18 mouse cellular contexts compared by ENCODE assay signal in the genomic region with DNA sequence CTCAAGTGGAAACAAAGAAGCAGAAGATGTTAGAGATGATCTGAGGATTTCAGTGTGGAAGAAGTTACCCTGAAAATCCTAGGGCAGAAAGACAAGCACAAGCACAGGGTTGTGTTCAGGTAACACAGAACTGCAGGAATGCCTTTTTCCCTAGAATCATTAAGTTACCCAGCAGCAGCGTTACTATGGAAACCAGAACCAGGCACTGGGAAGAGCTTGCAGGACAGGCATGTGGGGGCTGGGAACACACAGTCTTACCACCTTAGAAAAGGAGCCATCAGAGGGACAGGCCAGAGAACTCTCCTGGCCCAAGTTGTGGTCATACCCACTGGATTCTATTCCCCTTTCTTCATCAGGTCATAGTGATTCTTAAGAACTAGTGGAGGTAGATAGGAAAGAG. TPM values are rescaled to one million over a fixed set of nuclear protein-coding genes. Genes with fewer than 3 reads are reported as not detected.
DNase-seq lines count a peak whose midpoint lies in the region; ATAC-seq and TF ChIP-seq lines count a peak whose summit lies in the region.
"Had no signal": no experiment of that assay in that cellular context is flagged by ENCODE, and none has a peak within 500 bp of the region (broad histone marks: within the 10 kb centered on the region; RNA-seq: fewer than 3 reads in every experiment).

No protein-coding gene starts in this region.

- no peak overlapping the region for H3K9ac ChIP-seq in hindbrain, embryonic 12.5 days
- H3K9ac ChIP-seq in hindbrain, embryonic 11.5 days (ENCODE audit: low read depth, low read length): no peak overlapping the region
- H3K9ac ChIP-seq in hindbrain, postnatal 0 days (replicated peaks; ENCODE audit: low read length): no peak overlapping the region
- H3K9ac ChIP-seq: stomach, embryonic 15.5 days had no signal

- no peak for DNase-seq in hindbrain, embryonic 11.5 days (ENCODE audit: low spot score)
- DNase-seq in R1 (ENCODE audit: low read depth, low spot score): peak; percentile 45
- DNase-seq in embryo, embryonic 10.5 days (ENCODE audit: low spot score): peak; percentile 26
- peak; percentile 19 for DNase-seq in hindbrain, postnatal 0 days (ENCODE audit: low spot score)
- DNase-seq in cerebellum, postnatal 36 days: no peak
- DNase-seq in urinary bladder, postnatal 36 days (ENCODE audit: low spot score in 2 of 2): no peak
- DNase-seq: cerebellum, adult 18-20 months; gastrocnemius, postnatal 36 days; heart, postnatal 10 days; kidney, adult 9 months; kidney, postnatal 36 days; layer of hippocampus, adult 9-11 months; lung, postnatal 10 days; spleen, adult 18-20 months had no signal

- no peaks in the 10 kb centered on the region for H3K9me3 ChIP-seq in hindbrain, embryonic 12.5 days (replicated peaks)
- no peaks in the 10 kb centered on the region for H3K9me3 ChIP-seq in hindbrain, embryonic 11.5 days (ENCODE audit: control insufficient read depth, low read length)
- H3K9me3 ChIP-seq in hindbrain, postnatal 0 days (ENCODE audit: low read length): no peaks in the 10 kb centered on the region
- H3K9me3 ChIP-seq: stomach, embryonic 15.5 days had no signal

- no peaks in the 10 kb centered on the region for H3K36me3 ChIP-seq in hindbrain, embryonic 12.5 days
- H3K36me3 ChIP-seq in hindbrain, embryonic 11.5 days (ENCODE audit: control insufficient read depth, insufficient read depth, low read length): no peaks in the 10 kb centered on the region
- H3K36me3 ChIP-seq in hindbrain, postnatal 0 days (ENCODE audit: insufficient read depth, low read length): no peaks in the 10 kb centered on the region
- H3K36me3 ChIP-seq: stomach, embryonic 15.5 days had no signal

- ATAC-seq in hindbrain, embryonic 12.5 days (ENCODE audit: low FRiP score): no peak
- ATAC-seq in hindbrain, embryonic 11.5 days (ENCODE audit: low FRiP score): no peak
- no peak for ATAC-seq in hindbrain, postnatal 0 days
- ATAC-seq: inflammation-experienced regulatory T-cells, adult 6 months had no signal

- no peak for TF ChIP-seq CTCF in hindbrain, postnatal 0 days (IDR thresholded peaks at IDR 0.05; ENCODE audit: low read depth)

- H3K4me3 ChIP-seq in hindbrain, embryonic 12.5 days: no peak overlapping the region
- H3K4me3 ChIP-seq in hindbrain, embryonic 11.5 days (ENCODE audit: low read depth, low read length): no peak overlapping the region
- H3K4me3 ChIP-seq in hindbrain, postnatal 0 days (ENCODE audit: low read length): no peak overlapping the region
- H3K4me3 ChIP-seq: stomach, embryonic 15.5 days had no signal

- 56% methylated on average over 1 of the region's 1 CpGs for WGBS in hindbrain, embryonic 12.5 days
- 67% methylated on average over 1 of the region's 1 CpGs for WGBS in hindbrain, embryonic 11.5 days
- 77% methylated on average over 1 of the region's 1 CpGs for WGBS in hindbrain, postnatal 0 days

- no peak overlapping the region for H3K4me2 ChIP-seq in hindbrain, embryonic 12.5 days (replicated peaks)
- no peak overlapping the region for H3K4me2 ChIP-seq in hindbrain, embryonic 11.5 days (replicated peaks; ENCODE audit: low read depth, low read length)
- H3K4me2 ChIP-seq in hindbrain, postnatal 0 days (ENCODE audit: low read depth, low read length): no peak overlapping the region
- H3K4me2 ChIP-seq: stomach, embryonic 15.5 days had no signal

- H3K27me3 ChIP-seq in hindbrain, embryonic 12.5 days: no peaks in the 10 kb centered on the region
- no peaks in the 10 kb centered on the region for H3K27me3 ChIP-seq in hindbrain, embryonic 11.5 days (ENCODE audit: control insufficient read depth, insufficient read depth, low read length)
- no peaks in the 10 kb centered on the region for H3K27me3 ChIP-seq in hindbrain, postnatal 0 days (ENCODE audit: insufficient read depth, low read length)
- H3K27me3 ChIP-seq: stomach, embryonic 15.5 days had no signal

- peak overlapping the region; percentile 17; the same call in 1 of the 2 replicates for H3K27ac ChIP-seq in hindbrain, embryonic 12.5 days
- H3K27ac ChIP-seq in hindbrain, embryonic 11.5 days (ENCODE audit: low read depth, low read length): no peak overlapping the region
- no peak overlapping the region for H3K27ac ChIP-seq in hindbrain, postnatal 0 days
- H3K27ac ChIP-seq: stomach, embryonic 15.5 days had no signal

- no peaks in the 10 kb centered on the region for H3K4me1 ChIP-seq in hindbrain, embryonic 12.5 days
- H3K4me1 ChIP-seq in hindbrain, embryonic 11.5 days (replicated peaks; ENCODE audit: control insufficient read depth, insufficient read depth, low read length): no peaks in the 10 kb centered on the region
- H3K4me1 ChIP-seq in hindbrain, postnatal 0 days (ENCODE audit: insufficient read depth, low read length): no peaks in the 10 kb centered on the region
- H3K4me1 ChIP-seq: stomach, embryonic 15.5 days had no signal

RNA-seq across cellular contexts. Expression of a gene that starts 19.0 kb away (rescaled TPM):
- 2.7 and 2.8 TPM in 2 replicates for polyA plus RNA-seq in hindbrain, embryonic 12.5 days (2016; fragmentation: Nextera tagmentation; extraction: Ambion mirVana)
- polyA plus RNA-seq in hindbrain, embryonic 11.5 days (2014; fragmentation: Nextera tagmentation; extraction: Ambion mirVana): 1.4 and 1.6 TPM in 2 replicates
- total RNA-seq in hindbrain, postnatal 0 days (2014; rRNA removed): 137 and 159 TPM in 2 replicates
- polyA plus RNA-seq in hindbrain, postnatal 0 days (2015; fragmentation: Nextera tagmentation; extraction: Ambion mirVana): 3.4 and 3.5 TPM in 2 replicates

RNA-seq across cellular contexts. Expression of a gene that starts 19.0 kb away (rescaled TPM):
- 125 and 138 TPM in 2 replicates for polyA plus RNA-seq in hindbrain, embryonic 12.5 days (2016; fragmentation: Nextera tagmentation; extraction: Ambion mirVana)
- 134 and 140 TPM in 2 replicates for polyA plus RNA-seq in hindbrain, embryonic 11.5 days (2014; fragmentation: Nextera tagmentation; extraction: Ambion mirVana)
- total RNA-seq in hindbrain, postnatal 0 days (2014; rRNA removed): 89.0 and 144 TPM in 2 replicates
- 196 and 199 TPM in 2 replicates for polyA plus RNA-seq in hindbrain, postnatal 0 days (2015; fragmentation: Nextera tagmentation; extraction: Ambion mirVana)

RNA-seq across cellular contexts. Expression of a gene that starts 19.1 kb away (rescaled TPM):
- 150 and 167 TPM in 2 replicates for polyA plus RNA-seq in hindbrain, embryonic 12.5 days (2016; fragmentation: Nextera tagmentation; extraction: Ambion mirVana)
- polyA plus RNA-seq in hindbrain, embryonic 11.5 days (2014; fragmentation: Nextera tagmentation; extraction: Ambion mirVana): 191 and 206 TPM in 2 replicates
- 238 and 257 TPM in 2 replicates for total RNA-seq in hindbrain, postnatal 0 days (2014; rRNA removed)
- 244 and 248 TPM in 2 replicates for polyA plus RNA-seq in hindbrain, postnatal 0 days (2015; fragmentation: Nextera tagmentation; extraction: Ambion mirVana)

RNA-seq across cellular contexts. Expression of a gene that starts 31.6 kb away (rescaled TPM):
- polyA plus RNA-seq in hindbrain, embryonic 12.5 days (2016; fragmentation: Nextera tagmentation; extraction: Ambion mirVana): 2.7 and 5.4 TPM in 2 replicates
- polyA plus RNA-seq in hindbrain, embryonic 11.5 days (2014; fragmentation: Nextera tagmentation; extraction: Ambion mirVana): 1.3 and 1.6 TPM in 2 replicates
- 1.8 and 2.1 TPM in 2 replicates for total RNA-seq in hindbrain, postnatal 0 days (2014; rRNA removed)
- 2.7 and 2.9 TPM in 2 replicates for polyA plus RNA-seq in hindbrain, postnatal 0 days (2015; fragmentation: Nextera tagmentation; extraction: Ambion mirVana)
- total RNA-seq: megakaryocyte, adult 5-6 weeks had no signal

RNA-seq across cellular contexts. Expression of a gene that starts 48.9 kb away (rescaled TPM):
- polyA plus RNA-seq in hindbrain, embryonic 12.5 days (2016; fragmentation: Nextera tagmentation; extraction: Ambion mirVana): 0.21 and 0.25 TPM in 2 replicates
- 0.28 TPM in 1 of 2 replicates, not detected in the other for polyA plus RNA-seq in hindbrain, embryonic 11.5 days (2014; fragmentation: Nextera tagmentation; extraction: Ambion mirVana)
- 7.4 and 13.6 TPM in 2 replicates for total RNA-seq in hindbrain, postnatal 0 days (2014; rRNA removed)
- 1.8 and 2.0 TPM in 2 replicates for polyA plus RNA-seq in hindbrain, postnatal 0 days (2015; fragmentation: Nextera tagmentation; extraction: Ambion mirVana)
- polyA plus RNA-seq: inflammation-experienced regulatory T-cells, adult 6 months had no signal

Comparison
In these comparisons a context has a peak if more than half of its experiments do, and no peak if none do; other contexts are left out.
1. DNase-seq: peak in R1 (single experiment), embryo, embryonic 10.5 days (single experiment) and hindbrain, postnatal 0 days (single experiment); none in hindbrain, embryonic 11.5 days (single experiment), cerebellum, postnatal 36 days (0 of 2) and urinary bladder, postnatal 36 days (0 of 2).